Mouse (Mus musculus): ENCODE measurements around the gene Wdr25.

DNA sequence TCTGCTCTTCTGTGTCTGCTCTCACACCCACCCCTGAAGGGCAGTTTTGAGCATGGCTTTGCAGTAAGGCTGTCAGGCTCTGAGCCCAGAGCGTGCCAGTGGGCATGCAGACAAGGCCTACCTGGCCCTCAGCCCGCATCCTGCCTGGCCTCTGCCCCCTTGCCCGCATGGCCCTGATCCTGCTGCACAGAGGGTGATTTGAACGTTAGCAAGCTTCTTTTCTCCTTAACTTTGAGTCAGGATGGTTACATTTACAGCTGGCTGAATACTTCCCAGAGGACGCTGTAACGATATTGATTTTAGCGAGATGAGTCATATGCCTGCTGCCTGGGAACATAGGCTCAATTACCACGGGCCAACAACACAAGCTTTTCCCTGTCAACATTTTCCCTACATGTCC lies 91.0 kb downstream of the Wdr25 start:
- TF ChIP-seq GATA1 (IDR thresholded peaks at IDR 0.05; ENCODE audit: low read length) (no peak), TAL1 (IDR thresholded peaks at IDR 0.05; ENCODE audit: low read length) (no peak)

Data from erythroblast, embryonic 14.5 days (primary cell).